Mouse (Mus musculus): ENCODE data around the gene Zfhx3. TPM values are rescaled to one million over a fixed set of nuclear protein-coding genes. Genes with fewer than 3 reads are reported as not detected.

Gene Zfhx3
- polyA plus RNA-seq, 1 experiment from 2014 or later = 32.2 TPM

DNA sequence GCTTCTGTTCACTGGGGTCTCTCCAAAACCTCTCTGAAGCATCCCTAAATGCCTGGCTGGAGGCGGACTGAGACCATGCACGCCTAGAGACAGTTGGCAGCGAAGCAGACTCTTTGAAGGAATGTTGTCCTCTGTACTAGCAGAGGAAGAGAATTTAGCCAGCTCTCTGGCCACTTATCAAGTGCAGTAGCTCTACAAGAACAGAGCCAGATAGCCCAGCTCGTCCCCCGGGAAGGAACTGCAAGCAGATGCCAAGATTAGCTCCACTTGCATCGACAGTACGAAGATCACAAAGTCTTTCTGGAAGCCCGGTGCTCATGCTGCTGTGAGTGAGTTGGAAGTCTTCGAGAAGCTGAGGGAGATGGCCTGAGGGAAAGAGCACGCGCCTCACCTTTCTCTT is 983.7 kb downstream of the Zfhx3 start:
- H3K36me3 ChIP-seq (ENCODE audit: control insufficient read depth, insufficient read depth, low read length) = no peaks in the 10 kb centered on the region
- no peaks in the 10 kb centered on the region for H3K9me3 ChIP-seq (ENCODE audit: control insufficient read depth, low read length)
- no peak for ATAC-seq (ENCODE audit: low read depth)
- 87% methylated on average over 11 of the region's 11 CpGs for WGBS
- H3K4me3 ChIP-seq (ENCODE audit: low read depth, low read length) = no peak overlapping the region
- H3K4me2 ChIP-seq (ENCODE audit: low read depth, low read length) = no peak overlapping the region
- H3K9ac ChIP-seq (replicated peaks; ENCODE audit: low read depth, low read length) = no peak overlapping the region
- H3K4me1 ChIP-seq (ENCODE audit: control insufficient read depth, insufficient read depth, low read length) = no peaks in the 10 kb centered on the region
- no peak overlapping the region for H3K27ac ChIP-seq (ENCODE audit: low read depth, low read length)
- no peaks in the 10 kb centered on the region for H3K27me3 ChIP-seq (ENCODE audit: control insufficient read depth, insufficient read depth, low read length)

DNA sequence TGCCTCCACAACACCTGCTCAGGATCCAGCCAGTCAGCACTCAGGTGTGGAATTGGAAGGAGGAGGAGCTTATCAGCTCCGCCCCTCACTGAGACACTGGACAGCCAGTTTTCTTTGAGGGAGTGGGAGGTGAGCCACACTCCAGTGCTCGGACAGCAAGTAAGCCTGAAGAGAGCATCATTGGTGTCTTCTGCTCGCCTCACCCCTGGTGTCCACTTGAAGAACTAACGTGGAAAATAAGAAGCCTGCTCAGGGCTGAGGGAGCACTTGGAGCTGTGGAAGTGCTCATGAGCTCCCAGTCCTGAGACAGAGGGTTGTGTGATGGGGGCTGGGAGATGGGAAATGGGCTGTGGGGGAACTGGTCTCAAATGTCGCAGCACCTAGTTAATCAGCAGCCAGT is 988.2 kb downstream of the Zfhx3 start:
- WGBS = 72% methylated on average over 5 of the region's 5 CpGs
- Histone ChIP-seq H3K27ac (ENCODE audit: low read depth, low read length) (no peak overlapping the region), H3K9me3 (ENCODE audit: control insufficient read depth, low read length) (no peaks in the 10 kb centered on the region), H3K4me1 (ENCODE audit: control insufficient read depth, insufficient read depth, low read length) (0 out of 2 replicates have a peak, but pooled peaks cover 2% of the 10 kb centered on the region), H3K4me3 (ENCODE audit: low read depth, low read length) (no peak overlapping the region), H3K36me3 (ENCODE audit: control insufficient read depth, insufficient read depth, low read length) (0 out of 2 replicates have a peak, but pooled peaks cover 8% of the 10 kb centered on the region), H3K4me2 (ENCODE audit: low read depth, low read length) (no peak overlapping the region), H3K27me3 (ENCODE audit: control insufficient read depth, insufficient read depth, low read length) (no peaks in the 10 kb centered on the region), H3K9ac (replicated peaks; ENCODE audit: low read depth, low read length) (no peak overlapping the region)
- ATAC-seq (ENCODE audit: low read depth) = no peak

DNA sequence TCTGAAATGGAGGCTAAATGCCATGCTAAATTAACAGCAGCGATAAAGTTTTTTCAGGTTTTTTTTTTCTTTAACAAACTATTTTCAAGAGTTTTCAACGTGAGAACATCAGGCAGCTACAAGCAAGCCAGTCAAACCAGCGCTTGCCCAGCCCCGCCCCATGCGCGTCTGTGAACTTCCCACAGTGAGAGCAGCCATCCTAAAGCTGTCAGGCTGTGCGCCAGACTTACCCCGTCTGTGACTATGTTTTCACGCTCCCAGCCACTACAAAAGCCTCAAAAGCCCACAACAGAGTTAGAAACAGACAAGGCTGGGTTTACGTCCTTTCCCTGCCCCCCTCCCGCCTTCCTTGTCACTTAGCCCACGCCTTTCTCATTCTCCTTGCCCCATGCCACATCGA is 989.4 kb downstream of the Zfhx3 start:
- ATAC-seq (ENCODE audit: low read depth) = no peak
- H3K27ac ChIP-seq (ENCODE audit: low read depth, low read length) = no peak overlapping the region
- WGBS = 40% methylated on average over 13 of the region's 13 CpGs

DNA sequence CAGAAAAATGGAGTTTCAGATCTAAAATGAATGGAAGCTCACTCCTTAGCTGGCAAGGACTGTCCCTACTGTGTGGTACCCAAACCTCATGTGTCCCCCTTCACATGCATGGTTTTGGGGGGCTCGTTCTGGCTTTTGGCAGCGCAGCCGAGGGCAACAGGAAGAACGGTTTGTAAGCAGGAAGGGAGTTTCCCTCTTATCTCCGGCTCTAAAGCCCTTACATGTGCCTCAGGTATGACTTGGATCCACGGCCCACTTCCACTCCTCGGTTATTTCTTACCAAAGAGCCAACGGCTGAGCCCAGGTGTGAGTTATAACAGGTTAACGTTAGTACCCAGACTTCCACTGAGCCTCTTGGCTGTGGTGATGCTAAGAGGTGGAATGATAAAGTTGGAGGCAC is 990.3 kb downstream of the Zfhx3 start:
- Histone ChIP-seq H3K27ac (ENCODE audit: low read depth, low read length) (no peak overlapping the region), H3K36me3 (ENCODE audit: control insufficient read depth, insufficient read depth, low read length) (0 out of 2 replicates have a peak, but pooled peaks cover 8% of the 10 kb centered on the region), H3K9ac (replicated peaks; ENCODE audit: low read depth, low read length) (no peak overlapping the region), H3K4me2 (ENCODE audit: low read depth, low read length) (no peak overlapping the region), H3K27me3 (ENCODE audit: control insufficient read depth, insufficient read depth, low read length) (no peaks in the 10 kb centered on the region), H3K4me3 (ENCODE audit: low read depth, low read length) (no peak overlapping the region), H3K4me1 (ENCODE audit: control insufficient read depth, insufficient read depth, low read length) (0 out of 2 replicates have a peak, but pooled peaks cover 6% of the 10 kb centered on the region), H3K9me3 (ENCODE audit: control insufficient read depth, low read length) (no peaks in the 10 kb centered on the region)
- ATAC-seq (ENCODE audit: low read depth) = no peak
- WGBS = 89% methylated on average over 9 of the region's 9 CpGs

More for the DNA sequence above, 989.4 kb downstream of the Zfhx3 start:
- H3K4me1 ChIP-seq (ENCODE audit: control insufficient read depth, insufficient read depth, low read length) = 0 out of 2 replicates have a peak, but pooled peaks cover 2% of the 10 kb centered on the region
- H3K27me3 ChIP-seq (ENCODE audit: control insufficient read depth, insufficient read depth, low read length) = no peaks in the 10 kb centered on the region
- H3K9ac ChIP-seq (replicated peaks; ENCODE audit: low read depth, low read length) = no peak overlapping the region
- H3K4me3 ChIP-seq (ENCODE audit: low read depth, low read length) = no peak overlapping the region
- H3K4me2 ChIP-seq (ENCODE audit: low read depth, low read length) = no peak overlapping the region
- H3K36me3 ChIP-seq (ENCODE audit: control insufficient read depth, insufficient read depth, low read length) = 0 out of 2 replicates have a peak, but pooled peaks cover 8% of the 10 kb centered on the region
- H3K9me3 ChIP-seq (ENCODE audit: control insufficient read depth, low read length) = no peaks in the 10 kb centered on the region

DNA sequence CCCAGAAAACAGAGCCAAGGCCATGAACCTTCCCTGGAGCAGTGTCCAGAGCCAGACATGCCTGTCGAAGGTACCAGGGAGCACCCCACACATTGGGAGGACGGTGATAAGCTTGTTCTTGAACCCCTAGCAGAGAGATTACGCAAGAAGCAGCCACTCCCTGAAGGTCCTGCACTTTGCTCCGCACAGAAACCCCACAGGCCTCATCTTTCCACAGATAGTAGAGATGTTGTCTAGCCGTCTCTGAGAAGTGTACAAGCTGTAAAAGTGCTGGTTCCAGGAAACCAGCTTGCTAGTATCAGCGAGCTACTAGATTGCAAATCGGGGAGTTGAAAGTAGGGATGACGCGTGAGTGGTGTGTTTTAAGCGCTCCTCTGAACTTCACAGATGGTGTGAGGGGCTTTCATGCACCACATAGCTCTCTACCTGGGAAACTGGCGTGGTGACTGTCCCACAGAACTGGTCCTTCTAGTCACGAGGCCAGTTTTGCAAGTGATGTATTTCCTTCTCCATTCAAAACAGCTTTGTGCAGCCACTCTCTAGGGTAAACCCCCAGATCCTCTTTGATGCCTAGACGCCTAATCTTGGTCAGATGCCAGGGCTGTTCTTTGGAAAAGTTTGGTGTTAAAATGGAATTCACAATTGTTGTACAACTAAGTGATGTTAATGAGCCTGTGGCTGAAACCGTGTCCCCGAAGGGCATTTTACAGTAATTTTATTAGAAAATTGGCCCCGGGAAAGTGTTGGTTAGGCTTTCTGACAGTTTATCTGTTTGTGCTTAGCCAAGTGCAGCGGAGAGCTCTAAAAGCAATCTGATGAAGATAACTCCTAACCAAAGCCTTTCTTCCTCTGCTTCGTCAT is 993.6 kb downstream of the Zfhx3 start:
- H3K9ac ChIP-seq (replicated peaks; ENCODE audit: low read depth, low read length) = no peak overlapping the region
- 0 out of 2 replicates have a peak, but pooled peaks cover 8% of the 10 kb centered on the region for H3K36me3 ChIP-seq (ENCODE audit: control insufficient read depth, insufficient read depth, low read length)
- no peaks in the 10 kb centered on the region for H3K9me3 ChIP-seq (ENCODE audit: control insufficient read depth, low read length)
- no peak overlapping the region for H3K27ac ChIP-seq (ENCODE audit: low read depth, low read length)
- H3K4me3 ChIP-seq (ENCODE audit: low read depth, low read length) = no peak overlapping the region
- H3K4me2 ChIP-seq (ENCODE audit: low read depth, low read length) = no peak overlapping the region
- 75% methylated on average over 18 of the region's 18 CpGs for WGBS
- H3K27me3 ChIP-seq (ENCODE audit: control insufficient read depth, insufficient read depth, low read length) = no peaks in the 10 kb centered on the region
- no peak for ATAC-seq (ENCODE audit: low read depth)
- H3K4me1 ChIP-seq (ENCODE audit: control insufficient read depth, insufficient read depth, low read length) = 0 out of 2 replicates have a peak, but pooled peaks cover 6% of the 10 kb centered on the region

DNA sequence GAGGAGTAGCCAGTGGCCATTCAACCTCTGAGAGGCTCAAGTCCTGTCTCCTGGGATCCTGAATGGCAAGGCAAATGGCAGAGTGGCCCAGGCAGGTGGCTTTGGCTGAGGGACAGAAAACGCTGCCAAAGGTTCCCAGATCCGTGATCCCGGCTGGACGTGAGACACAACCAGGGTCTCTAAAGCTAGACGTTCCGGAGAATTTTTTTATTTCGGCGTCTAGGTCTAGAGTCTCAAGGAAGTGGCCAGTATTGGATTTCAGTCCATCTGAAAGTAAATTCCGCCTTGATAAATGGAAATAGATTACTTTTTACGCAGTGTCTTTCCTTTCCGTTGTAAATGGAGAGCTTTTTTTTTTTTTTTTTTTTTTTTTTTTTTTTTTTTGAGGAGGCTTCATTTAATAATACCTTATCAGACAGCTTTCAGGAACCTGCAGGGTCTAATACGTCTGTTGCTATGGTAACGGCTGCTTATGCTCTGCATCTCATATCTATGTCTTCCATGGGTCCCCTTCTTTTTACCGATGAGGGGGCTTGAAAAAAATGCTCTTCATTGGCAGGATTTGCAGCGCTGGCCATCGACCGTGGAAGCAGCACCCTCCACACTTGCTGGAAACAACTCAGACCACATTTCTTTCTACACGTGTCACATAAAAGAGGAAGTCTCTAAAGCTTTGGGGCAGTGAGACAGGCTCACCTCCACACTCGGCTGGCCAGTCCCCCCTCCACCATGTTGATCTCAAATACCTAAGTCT is 994.4 kb downstream of the Zfhx3 start:
- no peak overlapping the region for H3K27ac ChIP-seq (ENCODE audit: low read depth, low read length)
- no peak for ATAC-seq (ENCODE audit: low read depth)
- 0 out of 2 replicates have a peak, but pooled peaks cover 6% of the 10 kb centered on the region for H3K4me1 ChIP-seq (ENCODE audit: control insufficient read depth, insufficient read depth, low read length)
- WGBS = 72% methylated on average over 19 of the region's 19 CpGs
- H3K9ac ChIP-seq (replicated peaks; ENCODE audit: low read depth, low read length) = no peak overlapping the region
- no peak overlapping the region for H3K4me2 ChIP-seq (ENCODE audit: low read depth, low read length)
- H3K36me3 ChIP-seq (ENCODE audit: control insufficient read depth, insufficient read depth, low read length) = 0 out of 2 replicates have a peak, but pooled peaks cover 8% of the 10 kb centered on the region
- H3K4me3 ChIP-seq (ENCODE audit: low read depth, low read length) = no peak overlapping the region
- no peaks in the 10 kb centered on the region for H3K27me3 ChIP-seq (ENCODE audit: control insufficient read depth, insufficient read depth, low read length)
- H3K9me3 ChIP-seq (ENCODE audit: control insufficient read depth, low read length) = no peaks in the 10 kb centered on the region

DNA sequence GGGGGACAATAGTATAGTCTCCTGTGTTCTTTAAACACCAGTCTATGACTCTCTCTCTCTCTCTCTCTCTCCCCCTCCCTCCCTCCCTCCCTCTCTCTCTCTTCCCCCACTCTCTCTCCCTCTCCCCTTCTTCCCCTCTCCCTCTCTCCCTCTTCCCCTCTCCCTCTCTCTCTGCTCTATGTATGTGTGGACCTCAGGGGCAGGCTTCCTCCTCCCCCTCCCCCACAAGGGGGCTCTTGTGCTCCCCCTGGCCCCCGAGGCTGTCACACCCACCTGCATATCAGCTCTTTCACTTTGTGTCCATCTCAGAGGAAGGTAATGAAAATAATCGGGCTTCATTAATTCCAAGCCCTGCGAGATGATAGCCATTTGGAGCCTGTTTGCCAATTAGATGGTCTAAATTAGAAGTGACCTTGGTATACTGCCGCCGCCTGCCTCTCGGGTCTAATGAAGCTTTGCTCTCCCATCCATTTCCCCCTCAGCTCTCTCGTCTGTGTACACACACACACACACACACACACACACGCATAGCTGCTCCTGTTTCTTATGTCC is 995.5 kb downstream of the Zfhx3 start:
- H3K4me3 ChIP-seq (ENCODE audit: low read depth, low read length) = no peak overlapping the region
- no peak overlapping the region for H3K9ac ChIP-seq (replicated peaks; ENCODE audit: low read depth, low read length)
- no peak overlapping the region for H3K27ac ChIP-seq (ENCODE audit: low read depth, low read length)
- 73% methylated on average over 8 of the region's 8 CpGs for WGBS
- no peaks in the 10 kb centered on the region for H3K9me3 ChIP-seq (ENCODE audit: control insufficient read depth, low read length)
- H3K27me3 ChIP-seq (ENCODE audit: control insufficient read depth, insufficient read depth, low read length) = no peaks in the 10 kb centered on the region
- no peak for ATAC-seq (ENCODE audit: low read depth)
- H3K4me2 ChIP-seq (ENCODE audit: low read depth, low read length) = no peak overlapping the region
- H3K36me3 ChIP-seq (ENCODE audit: control insufficient read depth, insufficient read depth, low read length) = 0 out of 2 replicates have a peak, but pooled peaks cover 8% of the 10 kb centered on the region
- H3K4me1 ChIP-seq (ENCODE audit: control insufficient read depth, insufficient read depth, low read length) = peaks cover 4% of the 10 kb centered on the region; the same call in 1 of the 2 replicates

DNA sequence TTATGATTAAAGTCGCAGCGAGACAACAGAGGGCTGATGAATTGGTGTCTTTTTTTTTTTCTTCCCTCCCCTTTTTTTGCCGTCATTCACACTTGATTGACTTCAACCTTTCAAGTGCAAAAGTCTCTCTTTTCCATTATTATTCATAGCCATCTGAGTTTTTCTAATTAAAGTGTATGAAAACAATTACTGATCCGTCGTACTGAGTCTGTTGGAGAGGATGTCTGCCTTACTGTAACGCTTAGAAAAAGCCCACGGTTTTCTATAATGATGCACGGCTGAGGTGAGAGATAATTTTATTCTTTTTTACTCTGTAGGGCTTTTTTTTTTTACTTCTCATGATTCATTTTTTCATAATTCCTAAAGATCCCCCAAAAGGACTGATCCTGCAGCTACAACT is 1000.2 kb downstream of the Zfhx3 start:
- Histone ChIP-seq H3K27ac (ENCODE audit: low read depth, low read length) (no peak overlapping the region; the same call in 1 of the 2 replicates), H3K36me3 (ENCODE audit: control insufficient read depth, insufficient read depth, low read length) (peaks cover 16% of the 10 kb centered on the region), H3K4me3 (ENCODE audit: low read depth, low read length) (no peak overlapping the region), H3K9me3 (ENCODE audit: control insufficient read depth, low read length) (no peaks in the 10 kb centered on the region), H3K4me2 (ENCODE audit: low read depth, low read length) (no peak overlapping the region), H3K27me3 (ENCODE audit: control insufficient read depth, insufficient read depth, low read length) (no peaks in the 10 kb centered on the region), H3K4me1 (ENCODE audit: control insufficient read depth, insufficient read depth, low read length) (no peaks in the 10 kb centered on the region; the same call in 1 of the 2 replicates), H3K9ac (replicated peaks; ENCODE audit: low read depth, low read length) (no peak overlapping the region)
- WGBS = 43% methylated on average over 8 of the region's 8 CpGs
- no peak for ATAC-seq (ENCODE audit: low read depth)

Measured in neural tube, embryonic 14.5 days (tissue).